Mouse (Mus musculus) limb, embryonic 15.5 days (tissue): ENCODE measurements at regions not wholly inside any gene's neighbourhood (a gene's known extent, or its start where the extent isn't known, plus 50 kb on each side); places are given as distances from the start of the nearest gene placed in this dataset.

Source experiments
- ATAC-seq: fragments of 200-750 bp; cut with Nextera tagmentation; 2 replicates; pipeline ENCODE4 v1.8.0; 2017; ENCODE audit warnings: low read depth, moderate TSS enrichment; ENCODE audit not compliant: insufficient number of reproducible peaks, low FRiP score, low TSS enrichment
- H3K27ac ChIP-seq: fragments of 300-500 bp; sonication (generic); 2 replicates; pipeline ENCODE4 v1.5.1; 2015; ENCODE audit warnings: moderate library complexity, mild to moderate bottlenecking, inconsistent platforms
- H3K27me3 ChIP-seq: fragments of 300-500 bp; sonication (generic); 2 replicates; pipeline ENCODE4 v1.6.1; 2015; ENCODE audit warnings: inconsistent platforms
- H3K36me3 ChIP-seq: fragments of 300-500 bp; sonication (generic); 2 replicates; pipeline ENCODE4 v1.6.1; 2015; ENCODE audit warnings: inconsistent platforms
- H3K4me1 ChIP-seq: fragments of 300-500 bp; sonication (generic); 2 replicates; pipeline ENCODE4 v1.6.1; 2015; ENCODE audit warnings: inconsistent platforms
- H3K4me2 ChIP-seq: fragments of 300-500 bp; sonication (generic); 2 replicates; pipeline ENCODE4 v1.6.1; 2015; ENCODE audit warnings: mild to moderate bottlenecking, inconsistent platforms
- H3K4me3 ChIP-seq: fragments of 300-500 bp; sonication (generic); 2 replicates; pipeline ENCODE4 v1.5.1; 2015; ENCODE audit warnings: mild to moderate bottlenecking, inconsistent platforms
- H3K9ac ChIP-seq: fragments of 300-500 bp; sonication (generic); 2 replicates; pipeline ENCODE4 v1.6.1; 2015; ENCODE audit warnings: inconsistent platforms
- H3K9me3 ChIP-seq: fragments of 300-500 bp; sonication (generic); 2 replicates; pipeline ENCODE4 v1.6.1; 2016; ENCODE audit warnings: inconsistent platforms
- WGBS: fragments of 180-500 bp; shearing (Covaris S2); methylation state at CpG from one replicate; pipeline ENCODE4 v1.1.7; 2015; 5-methylcytosine and 5-hydroxymethylcytosine counted together

DNA sequence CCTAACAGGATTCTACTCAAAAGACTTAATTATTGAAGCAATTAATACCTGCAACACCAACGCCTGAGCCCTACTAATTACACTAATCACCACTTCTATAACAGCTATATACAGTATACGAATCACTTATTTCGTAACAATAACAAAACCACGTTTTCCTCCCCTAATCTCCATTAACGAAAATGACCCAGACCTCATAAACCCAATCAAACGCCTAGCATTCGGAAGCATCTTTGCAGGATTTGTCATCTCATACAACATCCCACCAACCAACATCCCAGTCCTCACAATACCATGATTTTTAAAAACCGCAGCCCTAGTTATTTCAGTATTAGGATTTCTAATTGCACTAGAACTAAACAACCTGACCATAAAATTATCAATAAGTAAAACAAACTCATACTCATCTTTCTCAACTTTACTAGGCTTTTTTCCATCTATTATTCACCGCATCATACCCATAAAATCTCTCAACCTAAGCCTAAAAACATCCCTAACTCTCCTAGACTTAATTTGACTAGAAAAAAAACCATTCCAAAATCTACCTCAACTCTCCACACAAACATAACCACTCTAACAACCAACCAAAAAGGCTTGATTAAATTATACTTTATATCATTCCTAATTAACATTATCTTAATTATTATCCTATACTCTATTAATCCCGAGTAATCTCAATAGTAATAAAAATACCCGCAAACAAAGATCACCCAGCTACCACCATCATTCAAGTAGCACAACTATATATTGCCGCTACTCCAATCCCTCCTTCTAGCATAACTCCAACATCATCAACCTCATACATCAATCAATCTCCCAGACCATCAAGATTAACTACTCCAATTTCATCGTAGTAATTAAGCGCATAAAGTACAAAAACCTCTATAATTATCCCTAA is 830.9 kb upstream of the Tyrp1 start:
- Histone ChIP-seq H3K36me3 (no peaks in the 10 kb centered on the region), H3K27ac (no peak overlapping the region), H3K4me2 (no peak overlapping the region), H3K9me3 (no peaks in the 10 kb centered on the region), H3K4me1 (no peaks in the 10 kb centered on the region), H3K27me3 (no peaks in the 10 kb centered on the region), H3K4me3 (no peak overlapping the region), H3K9ac (no peak overlapping the region)
- WGBS: 89% methylated on average over 14 of the region's 14 CpGs
- ATAC-seq: peak; percentile 100

DNA sequence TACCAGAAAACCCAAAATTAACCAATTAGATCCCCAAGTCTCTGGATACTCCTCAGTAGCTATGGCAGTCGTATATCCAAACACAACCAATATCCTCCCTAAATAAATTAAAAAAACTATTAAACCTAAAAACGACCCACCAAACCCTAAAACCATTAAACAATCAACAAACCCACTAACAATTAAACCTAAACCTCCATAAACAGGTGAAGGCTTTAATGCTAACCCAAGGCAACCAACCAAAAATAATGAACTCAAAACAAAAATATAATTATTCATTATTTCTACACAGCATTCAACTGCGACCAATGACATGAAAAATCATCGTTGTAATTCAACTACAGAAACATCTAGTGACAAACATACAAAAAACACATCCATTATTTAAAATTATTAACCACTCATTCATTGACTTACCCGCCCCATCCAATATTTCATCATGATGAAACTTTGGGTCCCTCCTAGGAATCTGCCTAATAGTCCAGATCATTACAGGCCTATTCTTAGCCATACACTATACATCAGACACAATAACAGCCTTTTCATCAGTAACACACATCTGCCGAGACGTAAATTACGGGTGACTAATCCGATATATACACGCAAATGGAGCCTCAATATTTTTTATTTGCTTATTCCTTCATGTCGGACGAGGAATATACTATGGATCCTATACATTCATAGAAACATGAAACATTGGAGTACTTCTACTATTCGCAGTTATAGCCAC is 830.1 kb upstream of the Tyrp1 start:
- H3K4me1 ChIP-seq: no peaks in the 10 kb centered on the region
- H3K4me2 ChIP-seq: no peak overlapping the region
- 82% methylated on average over 13 of the region's 13 CpGs for WGBS
- no peak overlapping the region for H3K4me3 ChIP-seq
- H3K9me3 ChIP-seq: no peaks in the 10 kb centered on the region
- H3K27me3 ChIP-seq: no peaks in the 10 kb centered on the region
- no peak overlapping the region for H3K27ac ChIP-seq
- peak; percentile 93 for ATAC-seq
- no peaks in the 10 kb centered on the region for H3K36me3 ChIP-seq
- H3K9ac ChIP-seq: no peak overlapping the region

DNA sequence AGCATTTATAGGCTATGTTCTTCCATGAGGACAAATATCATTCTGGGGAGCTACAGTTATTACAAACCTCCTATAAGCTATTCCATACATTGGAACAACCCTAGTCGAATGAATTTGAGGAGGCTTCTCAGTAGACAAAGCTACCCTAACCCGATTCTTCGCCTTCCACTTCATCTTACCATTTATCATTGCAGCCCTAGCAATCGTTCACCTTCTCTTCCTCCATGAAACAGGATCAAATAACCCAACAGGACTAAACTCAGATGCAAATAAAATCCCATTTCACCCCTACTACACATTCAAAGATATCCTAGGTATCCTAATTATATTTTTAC is 829.6 kb upstream of the Tyrp1 start:
- 89% methylated on average over 4 of the region's 4 CpGs for whole genome bisulfite sequencing
- H3K4me1 ChIP-seq: no peaks in the 10 kb centered on the region
- no peak for ATAC-seq

DNA sequence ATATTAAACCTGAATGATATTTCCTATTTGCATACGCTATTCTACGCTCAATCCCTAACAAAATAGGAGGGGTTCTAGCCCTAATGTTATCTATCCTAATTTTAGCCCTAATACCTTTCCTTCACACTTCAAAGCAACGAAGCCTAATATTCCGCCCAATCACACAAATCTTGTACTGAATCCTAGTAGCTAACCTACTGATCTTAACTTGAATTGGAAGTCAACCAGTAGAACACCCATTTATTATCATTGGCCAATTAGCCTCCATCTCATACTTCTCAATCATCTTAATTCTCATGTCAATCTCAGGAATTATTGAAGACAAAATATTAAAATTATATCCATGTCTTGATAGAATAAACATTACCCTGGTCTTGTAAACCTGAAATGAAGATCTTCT is 829.1 kb upstream of the Tyrp1 start:
- Histone ChIP-seq H3K9ac (no peak overlapping the region), H3K4me3 (no peak overlapping the region), H3K27ac (no peak overlapping the region), H3K9me3 (no peaks in the 10 kb centered on the region), H3K36me3 (no peaks in the 10 kb centered on the region), H3K4me2 (no peak overlapping the region), H3K4me1 (no peaks in the 10 kb centered on the region), H3K27me3 (no peaks in the 10 kb centered on the region)
- WGBS: 91% methylated on average over 4 of the region's 4 CpGs
- no peak for ATAC-seq

More for the DNA sequence above, 829.6 kb upstream of the Tyrp1 start:
- H3K27ac ChIP-seq: no peak overlapping the region
- no peak overlapping the region for H3K4me2 ChIP-seq
- no peaks in the 10 kb centered on the region for H3K27me3 ChIP-seq
- no peak overlapping the region for H3K4me3 ChIP-seq
- no peaks in the 10 kb centered on the region for H3K36me3 ChIP-seq
- no peaks in the 10 kb centered on the region for H3K9me3 ChIP-seq
- no peak overlapping the region for H3K9ac ChIP-seq

DNA sequence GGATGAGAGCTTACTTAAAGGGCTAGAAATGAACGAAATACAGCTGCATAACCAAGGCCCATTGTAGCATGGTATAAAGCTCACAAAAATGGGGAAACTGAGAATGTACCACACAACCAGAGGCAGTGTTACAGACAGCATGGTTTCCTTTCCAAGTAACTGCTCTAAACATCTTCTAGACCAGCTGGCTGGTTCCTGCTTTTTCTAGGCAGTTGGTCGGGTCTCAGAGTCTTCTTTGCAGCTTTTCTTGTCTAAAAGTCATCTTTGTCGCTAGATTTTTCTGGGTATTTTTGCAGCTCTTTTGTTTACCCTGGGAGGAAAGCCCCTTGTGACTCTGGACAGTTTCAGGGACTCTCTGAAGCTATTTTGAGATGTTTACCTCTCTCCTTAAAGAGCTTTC is 806.0 kb upstream of the Tyrp1 start:
- no peak for ATAC-seq
- Histone ChIP-seq H3K36me3 (no peaks in the 10 kb centered on the region), H3K9me3 (no peaks in the 10 kb centered on the region), H3K4me3 (no peak overlapping the region), H3K4me1 (no peaks in the 10 kb centered on the region), H3K9ac (no peak overlapping the region), H3K4me2 (no peak overlapping the region), H3K27ac (no peak overlapping the region), H3K27me3 (no peaks in the 10 kb centered on the region)
- WGBS: 64% methylated on average over 3 of the region's 3 CpGs

DNA sequence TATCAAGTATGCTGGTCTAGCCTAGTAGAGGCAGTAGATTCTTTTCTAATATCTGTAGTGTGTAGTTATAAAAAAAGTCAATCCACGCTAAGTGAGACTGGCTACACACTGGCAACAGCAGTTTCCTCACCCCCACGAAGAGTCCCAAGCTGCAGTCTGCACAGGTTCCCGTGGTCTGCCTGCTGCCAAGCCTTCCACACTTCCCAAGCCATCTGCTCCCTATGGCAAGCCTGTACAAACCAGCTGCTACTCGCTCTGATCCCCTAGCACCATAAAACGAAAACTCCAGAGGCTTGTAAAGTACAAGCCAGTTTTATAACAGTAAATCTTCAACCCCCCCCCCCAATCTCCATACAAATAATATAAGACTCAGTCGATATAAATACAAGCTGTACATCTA is 786.0 kb upstream of the Tyrp1 start:
- H3K4me2 ChIP-seq: no peak overlapping the region
- WGBS: 44% methylated on average over 6 of the region's 6 CpGs
- ATAC-seq: no peak

More for the DNA sequence above, 786.0 kb upstream of the Tyrp1 start:
- H3K9ac ChIP-seq: no peak overlapping the region
- no peaks in the 10 kb centered on the region for H3K4me1 ChIP-seq
- H3K27ac ChIP-seq: no peak overlapping the region
- H3K27me3 ChIP-seq: no peaks in the 10 kb centered on the region
- H3K36me3 ChIP-seq: no peaks in the 10 kb centered on the region
- H3K9me3 ChIP-seq: no peaks in the 10 kb centered on the region
- no peak overlapping the region for H3K4me3 ChIP-seq
